Mouse (Mus musculus) stomach, embryonic 16.5 days (tissue): ENCODE data around the gene Gm42674. TPM values are rescaled to one million over a fixed set of nuclear protein-coding genes. Genes with fewer than 3 reads are reported as not detected.
A peak's percentile ranks its signal among the peaks of the same experiment; 100 is the strongest.

Experiments used
- ATAC-seq: fragments of 200-750 bp; cut with Nextera tagmentation; 2 replicates; pipeline ENCODE4 v1.8.0; 2017; ENCODE audit warnings: moderate number of reproducible peaks, moderate TSS enrichment; ENCODE audit not compliant: insufficient read depth, low FRiP score
- H3K27ac ChIP-seq: fragments of 300-500 bp; sonication (generic); 2 replicates; pipeline ENCODE4 v1.5.1; 2014; ENCODE audit warnings: low read length
- H3K27me3 ChIP-seq: fragments of 300-500 bp; sonication (generic); 2 replicates; pipeline ENCODE4 v1.6.1; 2014; ENCODE audit warnings: low read length, control low read depth, mixed read lengths; ENCODE audit not compliant: control insufficient read depth, insufficient read depth
- H3K36me3 ChIP-seq: fragments of 300-500 bp; sonication (generic); 2 replicates; pipeline ENCODE4 v1.6.1; 2014; ENCODE audit warnings: low read length; ENCODE audit not compliant: control insufficient read depth, insufficient read depth
- H3K4me1 ChIP-seq: fragments of 300-500 bp; sonication (generic); 2 replicates; pipeline ENCODE4 v1.6.1; 2014; ENCODE audit warnings: low read length, control low read depth, mixed read lengths; ENCODE audit not compliant: control insufficient read depth, insufficient read depth
- H3K4me2 ChIP-seq: fragments of 300-500 bp; sonication (generic); 2 replicates; pipeline ENCODE4 v1.6.1; 2014; ENCODE audit warnings: low read depth, low read length, mixed read lengths
- H3K4me3 ChIP-seq: fragments of 300-500 bp; sonication (generic); replicated peaks from 2 replicates; pipeline ENCODE4 v1.5.1; 2014; ENCODE audit warnings: mild to moderate bottlenecking, low read length
- H3K9ac ChIP-seq: fragments of 300-500 bp; sonication (generic); 2 replicates; pipeline ENCODE4 v1.6.1; 2014; ENCODE audit warnings: low read length
- H3K9me3 ChIP-seq: fragments of 300-500 bp; sonication (generic); replicated peaks from 2 replicates; pipeline ENCODE4 v1.6.1; 2016; ENCODE audit warnings: low read length, control low read depth; ENCODE audit not compliant: control insufficient read depth
- WGBS: fragments of 180-500 bp; shearing (Covaris S2); extraction: QIAGEN DNeasy Blood & Tissue Kit; methylation state at CpG from one replicate; pipeline ENCODE4 v1.1.7; 2014; 5-methylcytosine and 5-hydroxymethylcytosine counted together
- polyA plus RNA-seq: library from polyadenylated mRNA; unstranded; fragments of >200 nt; fragmentation: Nextera tagmentation; extraction: Ambion mirVana; gene quantifications from 2 replicates; pipeline ENCODE4 v1.2.1, GENCODE M21; 2015

The Gm42674 gene
- polyA plus RNA-seq, result not detected in 2 replicates

DNA sequence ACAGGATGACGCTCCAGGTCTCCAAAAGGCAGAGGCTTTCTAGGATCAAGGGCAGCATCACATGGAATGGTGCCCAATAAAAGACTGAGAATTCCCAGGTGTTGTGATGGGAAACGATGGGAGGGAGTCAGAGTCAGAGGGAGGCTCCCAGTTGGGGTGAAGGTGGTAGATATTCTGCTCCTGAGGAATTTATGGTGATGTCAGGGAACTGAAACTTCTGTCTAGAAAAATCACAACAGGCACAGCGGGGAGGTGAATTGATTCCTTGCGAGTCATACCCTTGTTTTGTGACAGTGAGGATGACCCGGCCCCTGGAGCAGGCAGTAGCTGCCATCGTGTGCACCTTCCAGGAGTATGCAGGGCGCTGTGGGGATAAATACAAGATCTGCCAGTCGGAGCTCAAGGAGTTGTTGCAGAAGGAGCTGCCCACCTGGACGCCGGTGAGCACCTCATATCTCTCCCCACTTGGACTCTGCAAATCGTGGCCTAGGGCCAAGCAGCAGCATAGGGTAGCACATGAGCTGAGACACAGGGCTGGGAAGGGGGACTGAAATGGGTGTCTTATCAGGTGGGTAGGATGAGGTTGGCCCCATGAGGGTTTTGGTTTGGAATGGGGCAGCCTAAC is at the start of gene Gm42674:
Gene Gm42674, plus strand, starts transcription at position 419 of the 625 bp plus-strand sequence.
- Histone ChIP-seq H3K27ac (no peak within 1 kb of the TSS; the same call in 1 of the 2 replicates), H3K4me1 (peaks cover 37% of the 10 kb centered on the region)
- WGBS, result 76% methylated on average over 11 of the region's 11 CpGs

DNA sequence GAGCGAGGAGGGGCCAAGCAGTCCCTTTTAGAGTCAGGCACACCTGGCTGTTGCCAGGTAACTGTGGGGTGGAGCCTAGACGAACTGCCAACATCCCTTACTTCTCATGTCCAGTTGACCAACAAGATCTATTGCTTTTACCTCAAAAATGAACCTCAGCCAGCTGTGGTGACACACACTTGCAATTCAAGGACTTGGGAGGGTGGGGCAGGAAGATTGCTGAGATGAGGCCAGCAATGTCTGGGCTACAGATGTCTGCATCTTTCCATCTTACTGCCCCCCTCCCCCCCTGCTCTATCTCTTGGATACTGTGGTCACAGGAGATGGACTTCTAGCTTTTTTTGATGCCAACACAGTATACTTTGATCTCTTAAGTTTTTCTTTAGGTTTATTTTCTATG is 49.5 kb upstream of the Gm42674 start:
- Histone ChIP-seq H3K4me2 (no peak overlapping the region), H3K27ac (no peak overlapping the region), H3K4me3 (no peak overlapping the region), H3K9ac (no peak overlapping the region), H3K36me3 (no peaks in the 10 kb centered on the region), H3K9me3 (no peaks in the 10 kb centered on the region), H3K27me3 (no peaks in the 10 kb centered on the region), H3K4me1 (no peaks in the 10 kb centered on the region)
- WGBS, result 66% methylated on average over 2 of the region's 2 CpGs
- ATAC-seq, result no peak

More for the DNA sequence above, at the start of gene Gm42674:
- Histone ChIP-seq H3K9me3 (no peaks in the 10 kb centered on the region), H3K36me3 (no peaks in the 10 kb centered on the region), H3K4me3 (no peak within 1 kb of the TSS), H3K9ac (no peak within 1 kb of the TSS), H3K4me2 (no peak within 1 kb of the TSS), H3K27me3 (no peaks in the 10 kb centered on the region)
- ATAC-seq, result no peak

DNA sequence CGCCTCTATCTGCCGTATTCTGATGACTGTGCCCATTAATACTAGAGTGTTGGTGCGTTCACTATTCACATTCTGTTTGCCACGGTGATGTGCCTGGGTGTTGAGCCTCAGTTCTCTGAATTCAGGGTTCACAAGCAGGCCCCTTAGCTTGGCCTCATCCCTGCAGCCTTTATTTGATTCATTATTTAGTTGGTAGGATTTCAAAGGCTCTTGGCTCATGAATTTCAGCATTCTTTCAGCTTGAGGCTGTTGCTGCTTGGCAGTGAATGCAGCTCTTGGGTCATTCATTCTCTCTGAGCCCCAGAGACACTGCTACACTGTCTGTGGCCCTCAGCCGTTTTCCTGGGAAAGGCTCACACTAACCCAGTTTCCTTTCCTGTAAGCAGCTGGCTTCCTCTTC is 45.8 kb upstream of the Gm42674 start:
- 60% methylated on average over 5 of the region's 5 CpGs for WGBS
- H3K9me3 ChIP-seq, result no peaks in the 10 kb centered on the region
- no peak for ATAC-seq

DNA sequence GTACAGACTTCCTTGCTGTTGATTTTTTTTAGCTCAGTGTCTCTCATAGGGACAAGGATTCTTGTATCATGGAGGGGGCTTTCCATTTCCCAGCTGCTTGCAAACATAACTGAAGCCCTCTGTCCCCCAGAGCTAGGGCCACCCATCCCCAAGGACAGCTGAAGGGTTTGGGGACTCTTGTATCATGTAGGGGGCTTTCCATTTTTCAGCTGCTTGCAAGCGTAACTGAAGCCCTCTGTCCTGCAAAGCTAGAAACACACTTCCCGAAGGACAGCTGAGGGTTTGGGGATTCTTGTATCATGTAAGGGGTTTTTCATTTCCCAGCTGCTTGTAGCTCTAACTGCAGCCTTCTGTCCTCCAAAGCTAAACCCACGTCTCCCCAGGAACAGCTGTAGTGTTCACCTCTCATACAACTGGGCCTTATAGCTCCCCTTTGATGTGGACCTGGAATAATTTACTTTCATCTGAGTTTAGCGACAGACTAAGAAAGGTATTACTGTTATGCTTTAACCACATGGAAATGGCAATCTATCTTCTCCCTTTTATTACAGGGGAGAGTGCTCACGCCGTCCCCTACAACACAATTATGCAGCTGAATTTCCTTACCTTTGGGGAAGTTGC is 41.6 kb upstream of the Gm42674 start, which contains the start of gene S100a3:
Gene S100a3, plus strand, starts transcription at position 571 of the 621 bp plus-strand sequence.
- Histone ChIP-seq H3K4me2 (no peak within 1 kb of the TSS), H3K4me1 (no peaks in the 10 kb centered on the region), H3K9ac (no peak within 1 kb of the TSS), H3K27ac (no peak within 1 kb of the TSS), H3K36me3 (no peaks in the 10 kb centered on the region), H3K27me3 (no peaks in the 10 kb centered on the region), H3K9me3 (no peaks in the 10 kb centered on the region), H3K4me3 (no peak within 1 kb of the TSS)
- no peak for ATAC-seq
- 66% methylated on average over 6 of the region's 6 CpGs for WGBS

More for the DNA sequence above, 45.8 kb upstream of the Gm42674 start:
- Histone ChIP-seq H3K4me1 (no peaks in the 10 kb centered on the region), H3K27me3 (no peaks in the 10 kb centered on the region), H3K36me3 (no peaks in the 10 kb centered on the region), H3K4me2 (no peak overlapping the region), H3K4me3 (no peak overlapping the region), H3K27ac (no peak overlapping the region), H3K9ac (no peak overlapping the region)

DNA sequence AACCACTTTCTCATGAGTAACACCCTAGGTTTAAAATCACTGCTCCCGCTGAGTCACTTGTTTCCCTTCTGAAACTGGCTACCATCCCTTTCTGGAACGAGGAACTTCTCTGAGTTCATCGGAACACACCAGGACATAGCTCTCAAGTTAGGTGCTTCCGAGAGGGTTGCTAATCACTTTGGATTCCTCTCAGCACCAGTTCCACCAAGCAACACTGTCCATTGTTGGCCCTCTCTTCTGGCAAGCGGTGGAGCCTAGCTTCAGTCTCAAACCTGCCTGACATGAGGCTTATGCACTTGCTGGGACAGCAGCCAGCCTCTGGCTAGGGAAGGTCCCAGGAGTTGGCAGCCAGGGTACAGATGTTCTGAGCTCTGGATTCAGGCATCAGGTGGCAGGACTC is 27.0 kb upstream of the Gm42674 start:
- Histone ChIP-seq H3K27me3 (no peaks in the 10 kb centered on the region), H3K9ac (no peak overlapping the region), H3K27ac (peak overlapping the region; percentile 46; the same call in 1 of the 2 replicates), H3K4me1 (peaks cover 3% of the 10 kb centered on the region; the same call in 1 of the 2 replicates), H3K4me2 (no peak overlapping the region), H3K36me3 (no peaks in the 10 kb centered on the region), H3K4me3 (no peak overlapping the region), H3K9me3 (no peaks in the 10 kb centered on the region)
- no peak for ATAC-seq
- 77% methylated on average over 5 of the region's 5 CpGs for WGBS

DNA sequence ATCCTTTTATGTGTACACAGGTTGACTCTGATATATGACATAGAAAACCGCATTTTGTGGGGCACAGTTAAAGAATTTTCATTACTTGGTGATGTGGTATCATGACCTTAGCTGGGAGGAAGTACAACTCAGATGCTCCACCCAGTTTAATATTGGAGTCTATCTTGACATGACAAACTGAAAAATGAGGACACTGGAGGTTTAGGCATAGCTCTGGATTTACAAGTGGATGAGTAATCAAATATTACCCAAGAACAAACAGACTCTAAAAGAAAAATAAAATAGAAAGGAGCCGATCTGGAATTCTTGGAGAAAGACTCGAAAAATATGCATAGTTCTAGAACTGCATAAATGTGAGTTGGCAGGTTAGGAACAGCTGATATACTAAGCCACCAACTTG is 26.4 kb upstream of the Gm42674 start:
- Histone ChIP-seq H3K9ac (no peak overlapping the region), H3K4me3 (no peak overlapping the region), H3K4me1 (peaks cover 3% of the 10 kb centered on the region; the same call in 1 of the 2 replicates), H3K27ac (peak overlapping the region; percentile 36), H3K4me2 (no peak overlapping the region), H3K36me3 (no peaks in the 10 kb centered on the region), H3K27me3 (no peaks in the 10 kb centered on the region), H3K9me3 (no peaks in the 10 kb centered on the region)
- WGBS, result 70% methylated on average over 3 of the region's 3 CpGs
- no peak for ATAC-seq

DNA sequence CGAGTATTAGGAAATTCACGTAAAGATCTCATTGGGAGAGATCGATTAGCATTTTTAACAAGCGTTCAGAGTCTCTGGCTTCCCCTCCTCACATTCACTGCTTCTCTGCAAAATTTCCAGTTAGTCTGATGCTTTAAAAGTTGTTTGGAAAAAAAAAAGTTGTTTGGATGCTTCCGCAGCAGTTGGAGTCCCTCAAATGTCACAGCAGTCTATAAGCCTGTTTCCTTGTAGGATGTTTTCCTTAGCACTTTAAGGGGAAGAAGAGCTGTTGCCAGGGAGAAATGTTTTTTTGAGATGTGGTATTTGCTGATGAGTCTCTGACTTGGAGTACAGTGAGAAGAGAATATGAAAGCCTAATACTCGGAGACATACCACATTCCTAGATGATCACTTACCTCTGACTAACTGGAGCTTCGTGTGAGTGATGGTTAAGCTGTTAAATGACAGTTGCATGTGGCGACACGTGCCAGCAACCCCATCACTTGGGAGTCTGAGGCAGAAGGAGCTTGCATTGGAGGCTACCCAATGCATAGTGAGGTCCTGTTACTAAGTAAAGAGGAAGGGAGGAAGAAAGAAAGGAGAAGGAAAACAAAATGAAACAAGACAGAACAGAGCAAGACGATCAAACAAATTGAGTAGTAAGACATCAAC is 25.2 kb upstream of the Gm42674 start:
- WGBS, result 69% methylated on average over 10 of the region's 10 CpGs
- Histone ChIP-seq H3K9me3 (no peaks in the 10 kb centered on the region), H3K4me1 (peaks cover 3% of the 10 kb centered on the region; the same call in 1 of the 2 replicates), H3K4me2 (no peak overlapping the region), H3K4me3 (no peak overlapping the region), H3K27me3 (no peaks in the 10 kb centered on the region), H3K9ac (no peak overlapping the region), H3K27ac (peak overlapping the region; percentile 50; the same call in 1 of the 2 replicates), H3K36me3 (no peaks in the 10 kb centered on the region)
- no peak for ATAC-seq

DNA sequence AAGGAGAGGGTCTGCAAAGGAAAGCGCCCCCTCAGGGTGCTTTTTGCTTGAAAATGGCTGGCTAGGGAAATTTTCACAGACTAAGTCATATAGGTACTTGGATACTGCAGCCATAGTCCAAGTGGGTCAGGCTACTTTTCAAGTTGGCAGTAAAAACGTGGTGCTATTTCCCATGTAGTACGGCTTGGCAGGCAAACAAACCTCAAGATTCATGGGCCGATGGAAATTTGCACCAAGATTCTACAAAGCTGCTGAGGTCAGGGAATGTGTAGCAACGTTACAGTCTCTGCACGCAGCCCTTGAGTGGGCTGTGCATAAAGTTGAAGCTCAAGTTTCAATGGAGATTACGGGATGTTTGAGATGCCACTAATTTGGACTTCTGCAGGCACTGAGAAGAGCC is 22.3 kb upstream of the Gm42674 start:
- Histone ChIP-seq H3K36me3 (no peaks in the 10 kb centered on the region), H3K4me3 (no peak overlapping the region), H3K4me2 (no peak overlapping the region), H3K27me3 (no peaks in the 10 kb centered on the region), H3K9me3 (no peaks in the 10 kb centered on the region), H3K27ac (no peak overlapping the region), H3K4me1 (peaks cover 9% of the 10 kb centered on the region; the same call in 1 of the 2 replicates), H3K9ac (no peak overlapping the region)
- ATAC-seq, result no peak
- 58% methylated on average over 7 of the region's 7 CpGs for WGBS

DNA sequence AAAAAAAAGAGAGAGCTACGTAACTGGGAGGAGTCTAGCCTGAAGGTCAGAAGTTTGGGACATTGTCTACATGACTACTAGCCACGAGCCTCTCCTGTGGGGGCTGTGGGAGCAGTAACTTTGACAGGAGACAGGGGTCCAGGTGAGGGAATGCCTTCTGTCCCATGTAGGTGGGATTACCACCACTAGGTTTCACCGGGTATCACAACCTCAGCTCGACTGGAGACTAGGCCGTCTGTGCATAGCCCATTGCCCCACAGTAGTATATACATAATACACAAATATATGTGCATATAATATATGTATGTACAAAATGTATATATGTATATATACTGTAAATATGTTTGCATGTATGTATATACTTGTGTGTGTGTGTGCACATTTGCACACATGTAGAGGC is 20.6 kb upstream of the Gm42674 start:
- H3K36me3 ChIP-seq, result no peaks in the 10 kb centered on the region
- H3K4me1 ChIP-seq, result 0 out of 2 replicates have a peak, but pooled peaks cover 11% of the 10 kb centered on the region
- no peak overlapping the region for H3K9ac ChIP-seq
- no peak for ATAC-seq
- no peak overlapping the region for H3K4me3 ChIP-seq
- no peaks in the 10 kb centered on the region for H3K9me3 ChIP-seq
- no peaks in the 10 kb centered on the region for H3K27me3 ChIP-seq
- H3K4me2 ChIP-seq, result no peak overlapping the region
- no peak overlapping the region for H3K27ac ChIP-seq
- WGBS, result 90% methylated on average over 5 of the region's 5 CpGs
